In genomic region chr15:77830481-77831137, GRCm38 (mm10) we compare ENCODE assay signal across 12 mouse cellular contexts. TPM values are rescaled to one million over a fixed set of nuclear protein-coding genes. Genes with fewer than 3 reads are reported as not detected.
DNase-seq lines count a peak whose midpoint lies in the region; ATAC-seq and TF ChIP-seq lines count a peak whose summit lies in the region.
"Had no signal": no experiment of that assay in that cellular context is flagged by ENCODE, and none has a peak within 500 bp of the region (broad histone marks: within the 10 kb centered on the region; RNA-seq: fewer than 3 reads in every experiment).

No protein-coding gene starts in this region.

- H3K27ac ChIP-seq in kidney, adult 2 months (ENCODE audit: insufficient read depth, low read depth, low read length) = peak overlapping the region; percentile 48
- H3K27ac ChIP-seq in bone marrow, adult 2 months (ENCODE audit: control insufficient read depth, insufficient read depth, low read depth, low read length, poor library complexity) = peak overlapping the region; percentile 84
- H3K27ac ChIP-seq in liver, embryonic 16.5 days (ENCODE audit: low read length) = 0 out of 2 replicates have a peak overlapping the region, but pooled peaks have one; percentile 4
- H3K27ac ChIP-seq: liver, embryonic 14.5 days had no signal

- no peak for TF ChIP-seq POLR2A in kidney, adult 2 months (IDR thresholded peaks at IDR 0.05; ENCODE audit: low read depth, low read length)
- no peak for TF ChIP-seq POLR2A in bone marrow, adult 2 months (IDR thresholded peaks at IDR 0.05; ENCODE audit: borderline replicate concordance, control insufficient read depth, low read depth, low read length)

- H3K36me3 ChIP-seq in kidney, adult 2 months (ENCODE audit: control insufficient read depth, insufficient read depth, low read length) = no peaks in the 10 kb centered on the region
- peaks cover 6% of the 10 kb centered on the region for H3K36me3 ChIP-seq in liver, embryonic 16.5 days (ENCODE audit: control insufficient read depth, insufficient read depth)

- H3K4me2 ChIP-seq in liver, embryonic 16.5 days (ENCODE audit: low read depth, low read length) = no peak overlapping the region

- no peaks in the 10 kb centered on the region for H3K27me3 ChIP-seq in kidney, adult 2 months (replicated peaks; ENCODE audit: control insufficient read depth, insufficient read depth, low read length)
- H3K27me3 ChIP-seq in liver, embryonic 16.5 days (ENCODE audit: control insufficient read depth, insufficient read depth, low read depth, low read length) = no peaks in the 10 kb centered on the region

- no peak for TF ChIP-seq CTCF in kidney, adult 2 months (conservative IDR thresholded peaks at IDR 0.05; ENCODE audit: insufficient read depth, insufficient read length, low read depth, low read length)
- TF ChIP-seq CTCF in bone marrow, adult 2 months (IDR thresholded peaks at IDR 0.05; ENCODE audit: control insufficient read depth, insufficient read depth, low read length) = no peak

- H3K4me3 ChIP-seq in kidney, adult 2 months (ENCODE audit: insufficient read depth, low read depth, low read length) = no peak overlapping the region
- peak overlapping the region; percentile 51 for H3K4me3 ChIP-seq in bone marrow, adult 2 months (replicated peaks; ENCODE audit: control insufficient read depth, low read depth, low read length)
- H3K4me3 ChIP-seq in liver, embryonic 16.5 days (ENCODE audit: low read depth, low read length) = no peak overlapping the region

- no peaks in the 10 kb centered on the region for H3K9me3 ChIP-seq in liver, embryonic 16.5 days (replicated peaks; ENCODE audit: control insufficient read depth, low read length)

- H3K4me1 ChIP-seq in kidney, adult 2 months (ENCODE audit: control insufficient read depth, insufficient read depth, low read length) = peaks cover 72% of the 10 kb centered on the region
- H3K4me1 ChIP-seq in bone marrow, adult 2 months (ENCODE audit: control insufficient read depth, insufficient read depth, low read length) = peaks cover 27% of the 10 kb centered on the region
- H3K4me1 ChIP-seq in liver, embryonic 16.5 days (ENCODE audit: control insufficient read depth, low read depth, low read length) = peaks cover 82% of the 10 kb centered on the region

- ATAC-seq in liver, embryonic 16.5 days (ENCODE audit: low read depth) = no peak
- ATAC-seq in erythroid progenitor cell, adult 5-6 weeks (replicated peaks; ENCODE audit: low FRiP score, poor library complexity, severe bottlenecking) = no peak

- no peak for DNase-seq in kidney, adult 2 months
- DNase-seq in kidney, postnatal 36 days = no peak
- peak; percentile 87 for DNase-seq in A20 (ENCODE audit: low read depth, low spot score)
- DNase-seq in urinary bladder, postnatal 10 days (ENCODE audit: low spot score) = no peak
- DNase-seq in thymus, postnatal 36 days = no peak
- DNase-seq: adrenal gland, adult 8-10 months; cerebellum, adult 9-10 months; thymus, postnatal 14 days had no signal

- H3K9ac ChIP-seq in liver, embryonic 16.5 days (ENCODE audit: low read depth, low read length) = no peak overlapping the region
- H3K9ac ChIP-seq: liver, embryonic 14.5 days had no signal

- WGBS in kidney, adult 2 months = 62% methylated on average over 5 of the region's 5 CpGs
- WGBS in bone marrow, adult 2 months = 18% methylated on average over 5 of the region's 5 CpGs
- WGBS in liver, embryonic 16.5 days (ENCODE audit: insufficient replicate concordance) = 45% methylated on average over 5 of the region's 5 CpGs

RNA-seq across cellular contexts. Expression of gene Myh9, which starts 11.4 kb away (rescaled TPM):
- polyA plus RNA-seq in kidney, adult 2 months (2012; rRNA removed) = 57.7 and 64.1 TPM in 2 replicates
- polyA plus RNA-seq in bone marrow, adult 2 months (2011; ENCODE audit: insufficient read depth, insufficient read length, low replicate concordance, missing spikeins) = 264 and 399 TPM in 2 replicates
- 19.7 and 21.9 TPM in 2 replicates for polyA plus RNA-seq in liver, embryonic 16.5 days (2015; fragmentation: Nextera tagmentation; extraction: Ambion mirVana)
- total RNA-seq in erythroid progenitor cell, adult 5-6 weeks (2015; ENCODE audit: low replicate concordance) = 104 and 105 TPM in 2 replicates
- 198 and 213 TPM in 2 replicates for total RNA-seq in erythroid progenitor cell, adult 5-6 weeks (2017; ENCODE audit: low replicate concordance)

Comparison
In these comparisons a context has a peak if more than half of its experiments do, and no peak if none do; other contexts are left out.
1. H3K27ac ChIP-seq: peak in every context shown above with its lines; median percentile 84 in bone marrow, adult 2 months; 48 in kidney, adult 2 months; 4 in liver, embryonic 16.5 days.